Mouse (Mus musculus) heart, adult 8-10 months (tissue): Measurements from ENCODE around the gene Mei1. TPM values are rescaled to one million over a fixed set of nuclear protein-coding genes. Genes with fewer than 3 reads are reported as not detected.
A peak's percentile ranks its signal among the peaks of the same experiment; 100 is the strongest.

Source experiments
- DNase-seq: peaks from one replicate; pipeline ENCODE4 v3.0.0; 2022; ENCODE audit warnings: low spot score
- total RNA-seq, 4 experiments: library from RNA; stranded (reverse); gene quantifications; 2 replicates each; pipeline ENCODE4 v1.2.4; 2022

Mei1 gene
- total RNA-seq = not detected

GRCm38 (mm10) chr15:82069898-82070297 is at the start of gene Mei1:
Gene Mei1, plus strand, starts transcription at chr15:82069996.
- DNase-seq = no peak

DNA sequence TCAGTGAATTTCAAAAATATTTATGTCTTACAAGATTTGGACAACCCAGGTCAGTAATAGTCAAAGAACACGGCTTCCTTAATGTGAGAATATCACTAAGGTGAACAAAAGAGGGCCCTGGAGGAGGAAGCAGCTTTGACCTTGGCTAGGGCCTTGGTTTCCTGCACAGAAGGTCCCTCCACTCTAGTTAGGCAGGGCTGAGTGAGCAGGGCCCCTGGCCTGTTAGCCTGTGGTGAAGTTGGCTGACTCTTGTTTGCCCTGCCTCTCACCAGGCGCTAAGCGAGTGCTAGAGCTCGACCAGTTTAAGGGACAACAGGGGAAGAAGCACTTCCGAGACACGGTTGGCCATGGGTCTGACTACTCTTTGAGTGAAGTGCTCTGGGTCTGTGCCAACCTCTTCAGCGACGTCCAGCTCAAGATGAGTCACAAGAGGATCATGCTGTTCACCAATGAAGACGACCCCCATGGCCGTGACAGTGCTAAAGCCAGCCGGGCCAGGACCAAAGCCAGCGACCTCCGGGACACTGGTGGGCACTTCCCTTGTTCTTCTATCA is 47.2 kb upstream of the Mei1 start:
- no peak for DNase-seq

GRCm38 (mm10) chr15:82023965-82024635 is 45.7 kb upstream of the Mei1 start:
- no peak for DNase-seq

GRCm38 (mm10) chr15:82027276-82027675 is 42.5 kb upstream of the Mei1 start:
- DNase-seq = no peak

DNA sequence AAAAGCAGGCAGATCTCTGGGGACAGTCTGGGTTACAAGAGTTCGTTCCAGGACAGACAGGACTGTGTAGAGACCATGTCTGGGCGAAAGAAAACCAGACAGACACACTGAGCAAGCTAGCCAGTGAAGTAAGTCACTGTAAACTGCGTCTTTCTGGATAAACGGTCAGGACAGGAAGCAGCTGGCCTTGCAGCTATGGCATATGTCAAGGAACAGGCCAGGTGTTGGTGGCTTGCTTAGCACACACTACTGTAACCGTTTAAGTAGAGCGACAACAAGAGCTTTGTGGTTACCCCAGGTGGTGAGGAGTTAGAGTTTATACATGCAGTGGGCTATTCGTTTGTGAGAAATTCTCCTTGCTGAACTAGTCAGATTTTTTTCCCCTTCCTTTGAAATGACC is 42.1 kb upstream of the Mei1 start:
- no peak for DNase-seq

DNA sequence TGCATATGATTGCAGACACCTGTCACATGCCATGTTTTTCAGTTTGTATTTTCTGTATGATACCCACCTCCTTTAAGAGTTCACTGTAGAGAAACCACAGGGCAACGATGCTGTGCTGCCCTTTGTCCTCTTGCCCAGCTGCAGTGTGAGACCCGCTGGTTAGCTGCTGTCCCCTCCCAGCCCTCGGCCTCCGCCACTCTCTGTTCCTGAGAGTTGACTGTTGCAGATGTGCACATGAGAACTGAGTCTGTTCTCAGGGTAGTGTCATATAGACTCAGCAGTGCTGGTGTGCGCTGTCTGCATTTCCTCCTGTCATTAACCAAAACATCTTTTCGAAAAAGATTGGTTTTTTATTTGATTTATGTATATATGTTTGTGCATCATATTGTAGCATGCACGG is 37.4 kb upstream of the Mei1 start:
- no peak for DNase-seq

- DNase-seq = no peak
Measured at GRCm38 (mm10) chr15:82033762-82034161, 36.0 kb upstream of the Mei1 start, which contains the start of gene Desi1. Gene Desi1, minus strand, starts transcription at chr15:82033862.

- DNase-seq = no peak
Measured at GRCm38 (mm10) chr15:82035904-82036689, 33.7 kb upstream of the Mei1 start.

- DNase-seq = peak; percentile 24
Measured at GRCm38 (mm10) chr15:82040650-82041049, 29.1 kb upstream of the Mei1 start.

GRCm38 (mm10) chr15:82044166-82044784 is 25.5 kb upstream of the Mei1 start:
- no peak for DNase-seq

DNA sequence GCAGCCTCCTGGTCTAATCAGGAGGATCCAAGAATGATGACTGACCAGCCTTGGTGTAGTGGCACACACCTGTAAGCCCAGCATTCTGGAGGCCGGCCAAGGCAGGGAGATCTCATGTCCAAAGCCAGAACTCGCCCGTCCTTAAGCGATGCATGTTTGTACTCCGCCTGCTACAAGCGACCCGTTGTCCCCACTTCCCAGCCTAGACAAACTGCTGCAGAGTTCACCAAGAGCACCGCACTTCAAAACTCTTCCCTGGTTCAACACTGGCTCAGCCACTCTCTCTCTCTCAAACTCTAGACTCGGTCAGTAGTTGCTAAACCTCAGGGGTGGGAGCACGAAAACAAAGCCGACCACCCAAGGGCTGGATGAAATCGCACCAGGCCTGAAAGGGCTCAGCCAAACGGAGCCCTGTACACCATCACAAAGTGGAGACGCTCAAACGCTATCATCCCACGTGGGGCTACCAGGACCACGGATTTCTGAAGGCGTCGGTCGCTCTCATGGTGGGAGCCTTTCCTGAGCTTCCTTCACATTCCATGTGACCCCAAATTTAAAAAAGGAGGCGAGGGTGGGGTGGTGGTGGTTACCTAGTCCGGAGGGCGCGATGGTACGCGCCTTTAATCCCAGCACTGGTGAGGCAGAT is 23.4 kb upstream of the Mei1 start:
- no peak for DNase-seq

- peak; percentile 92 for DNase-seq
Measured at GRCm38 (mm10) chr15:82047080-82047883, 22.5 kb upstream of the Mei1 start, which contains the start of gene Snu13. Gene Snu13, minus strand, starts transcription at chr15:82047598.

- no peak for DNase-seq
Measured at GRCm38 (mm10) chr15:82052544-82052943, 17.3 kb upstream of the Mei1 start.

- no peak for DNase-seq
Measured at GRCm38 (mm10) chr15:82058719-82059201, 11.0 kb upstream of the Mei1 start, which contains the start of gene 4930407I10Rik. Gene 4930407I10Rik, plus strand, starts transcription at chr15:82059151.

- no peak for DNase-seq
Measured at GRCm38 (mm10) chr15:82063909-82064308, 5.9 kb upstream of the Mei1 start.

- DNase-seq = peak; percentile 81
Measured at GRCm38 (mm10) chr15:82065511-82065910, 4.3 kb upstream of the Mei1 start.

DNA sequence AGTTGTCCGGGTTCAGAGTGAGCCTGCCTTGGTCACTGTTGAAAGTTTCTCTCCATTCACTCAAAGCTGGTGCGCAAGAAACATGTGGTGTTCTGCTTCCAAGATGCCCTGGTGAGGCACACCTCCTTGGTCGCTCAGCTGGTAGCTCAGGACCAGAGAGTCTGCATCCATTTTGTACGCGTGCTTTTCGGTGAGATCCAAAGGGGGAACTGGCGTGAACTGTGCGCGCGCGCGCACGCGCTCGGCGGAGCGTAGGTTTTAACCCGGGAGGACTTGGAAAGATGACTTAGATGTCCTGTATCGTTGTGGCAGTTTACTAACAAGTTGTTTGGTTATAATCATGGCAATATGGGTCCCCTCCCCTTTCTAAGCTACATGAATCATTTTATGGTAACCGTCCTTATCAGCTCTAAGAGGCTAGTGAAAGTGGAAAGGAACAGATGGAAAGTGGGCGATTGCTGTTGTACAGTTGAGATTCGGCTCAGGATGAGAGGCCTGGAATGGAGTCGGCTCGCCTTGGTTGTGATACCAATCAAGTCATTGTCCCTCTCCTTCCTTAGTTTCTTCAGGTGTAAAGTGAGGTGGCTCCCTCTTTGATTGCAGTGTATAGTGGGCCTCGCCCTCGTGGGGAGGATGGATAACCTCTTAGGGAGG is 2.1 kb downstream of the Mei1 start:
- DNase-seq = no peak

DNA sequence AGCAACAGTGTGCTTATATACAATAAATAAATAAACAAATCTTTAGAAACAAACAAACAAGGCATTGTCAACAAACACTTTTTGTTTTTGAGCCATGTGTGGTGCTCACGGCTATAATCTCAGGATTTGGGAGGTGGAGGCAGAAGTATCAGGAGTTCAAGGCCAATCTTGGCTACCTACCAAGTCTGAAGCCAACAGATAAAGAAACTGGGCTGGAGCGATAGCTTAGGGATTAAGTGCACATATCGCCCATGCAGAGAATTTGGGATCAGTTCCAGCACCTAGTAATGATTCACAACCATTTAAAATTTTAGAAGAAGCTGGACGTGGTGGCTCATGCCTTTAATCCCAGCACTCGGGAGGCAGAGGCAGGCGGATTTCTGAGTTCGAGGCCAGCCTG is 3.7 kb downstream of the Mei1 start:
- DNase-seq = no peak

GRCm38 (mm10) chr15:82079883-82080282 is 10.1 kb downstream of the Mei1 start:
- no peak for DNase-seq

- no peak for DNase-seq
Measured at GRCm38 (mm10) chr15:82081161-82081560, 11.4 kb downstream of the Mei1 start.
